Mouse (Mus musculus) lung, postnatal 0 days (tissue): ENCODE data around the gene Agtrap.

Experiments
- CTCF ChIP-seq: IDR thresholded peaks from 2 replicates; pipeline ENCODE4 v1.5.1; 2016; ENCODE audit warnings: antibody characterized with exemption, mild to moderate bottlenecking
- EP300 ChIP-seq: IDR thresholded peaks from 2 replicates; pipeline ENCODE4 v1.6.1; 2016; ENCODE audit warnings: antibody characterized with exemption, mild to moderate bottlenecking, control low read depth

- TF ChIP-seq CTCF (no peak), EP300 (no peak)
Observed at GRCm38 (mm10) chr4:148134988-148135387, 47.2 kb upstream of the Agtrap start.
